Mouse (Mus musculus): ENCODE data around the gene Creb5. TPM values are rescaled to one million over a fixed set of nuclear protein-coding genes. Genes with fewer than 3 reads are reported as not detected.

Creb5 gene
- total and polyA plus RNA-seq, 2 experiments from 2014 or later, result 3.1 to 4.4 TPM

DNA sequence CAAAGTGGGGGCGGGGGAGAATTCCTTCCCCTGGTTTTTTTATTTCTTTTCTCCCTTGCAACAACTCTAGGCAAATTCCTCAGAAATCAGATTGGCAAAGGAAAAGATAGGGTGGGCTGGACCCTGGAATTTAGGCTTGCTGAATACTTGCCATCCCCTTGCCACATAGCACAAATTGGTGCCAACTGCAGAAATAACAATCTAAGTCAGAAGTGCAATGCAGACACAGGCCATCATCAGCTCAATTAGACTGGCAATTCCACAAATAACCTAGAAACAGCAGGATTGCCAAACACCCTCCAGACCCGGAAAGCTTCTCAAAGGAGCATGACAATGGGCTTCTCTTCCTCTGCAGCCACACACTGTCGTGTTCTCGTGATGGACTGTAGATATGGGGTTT is 15.4 kb upstream of the Creb5 start:
- no peak overlapping the region for H3K27ac ChIP-seq
- no peaks in the 10 kb centered on the region for H3K36me3 ChIP-seq (ENCODE audit: insufficient read depth, low read length)
- H3K9me3 ChIP-seq (ENCODE audit: low read length), result no peaks in the 10 kb centered on the region
- no peak for ATAC-seq
- 47% methylated on average over 4 of the region's 4 CpGs for WGBS
- DNase-seq (ENCODE audit: low spot score), result no peak
- H3K27me3 ChIP-seq (ENCODE audit: insufficient read depth, low read length), result no peaks in the 10 kb centered on the region
- no peak overlapping the region for H3K9ac ChIP-seq (replicated peaks; ENCODE audit: low read length)
- 0 out of 2 replicates have a peak, but pooled peaks cover 5% of the 10 kb centered on the region for H3K4me1 ChIP-seq (ENCODE audit: insufficient read depth, low read length)
- H3K4me3 ChIP-seq (ENCODE audit: low read length), result no peak overlapping the region
- no peak for TF ChIP-seq CTCF (IDR thresholded peaks at IDR 0.05; ENCODE audit: low read depth)
- H3K4me2 ChIP-seq (ENCODE audit: low read depth, low read length), result no peak overlapping the region

DNA sequence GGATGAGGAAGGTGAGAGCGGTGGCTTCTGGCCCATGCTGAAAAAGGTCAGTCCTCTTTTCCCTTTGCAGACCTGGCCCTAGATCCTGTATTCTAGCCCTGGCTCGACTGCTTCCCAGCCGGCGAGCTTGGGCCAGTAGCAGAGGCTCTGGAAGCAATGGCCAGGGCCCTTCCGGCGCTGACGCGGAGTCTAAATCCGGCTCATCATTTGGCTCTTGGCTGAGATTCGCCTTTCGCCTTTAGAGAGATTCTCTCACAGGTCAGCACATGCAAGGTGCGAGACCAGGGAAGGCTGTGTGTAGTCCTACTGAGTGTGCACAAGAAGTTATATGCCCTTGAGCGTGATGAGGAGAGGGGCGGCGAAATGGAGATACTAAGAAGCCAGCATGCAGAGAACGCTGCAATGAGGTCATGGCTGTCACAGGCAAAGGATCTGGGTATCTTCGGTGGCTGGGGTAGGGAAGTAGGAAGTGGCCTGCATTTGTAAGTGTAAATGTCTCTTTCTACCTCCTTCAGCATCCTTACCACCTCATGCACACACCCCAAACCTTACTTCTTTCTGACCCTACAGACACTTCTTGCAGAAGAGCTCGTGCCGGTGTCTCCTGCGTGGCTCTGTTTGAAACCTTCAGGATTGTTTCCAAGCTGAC is 557 bp upstream of the Creb5 start:
- H3K9ac ChIP-seq (replicated peaks; ENCODE audit: low read length), result no peak overlapping the region; the same call in 1 of the 2 replicates
- H3K4me3 ChIP-seq (ENCODE audit: low read length), result peak overlapping the region; percentile 51
- DNase-seq (ENCODE audit: low spot score) (peak; percentile 26), ATAC-seq (peak; percentile 67)
- H3K4me1 ChIP-seq (ENCODE audit: insufficient read depth, low read length), result peaks cover 5% of the 10 kb centered on the region; the same call in 1 of the 2 replicates
- no peak overlapping the region for H3K27ac ChIP-seq
- no peaks in the 10 kb centered on the region for H3K9me3 ChIP-seq (ENCODE audit: low read length)
- 12% methylated on average over 17 of the region's 20 CpGs for WGBS
- peaks cover 48% of the 10 kb centered on the region for H3K27me3 ChIP-seq (ENCODE audit: insufficient read depth, low read length)
- H3K4me2 ChIP-seq (ENCODE audit: low read depth, low read length), result peak overlapping the region; percentile 100
- H3K36me3 ChIP-seq (ENCODE audit: insufficient read depth, low read length), result no peaks in the 10 kb centered on the region
- TF ChIP-seq CTCF (IDR thresholded peaks at IDR 0.05; ENCODE audit: low read depth), result no peak

DNA sequence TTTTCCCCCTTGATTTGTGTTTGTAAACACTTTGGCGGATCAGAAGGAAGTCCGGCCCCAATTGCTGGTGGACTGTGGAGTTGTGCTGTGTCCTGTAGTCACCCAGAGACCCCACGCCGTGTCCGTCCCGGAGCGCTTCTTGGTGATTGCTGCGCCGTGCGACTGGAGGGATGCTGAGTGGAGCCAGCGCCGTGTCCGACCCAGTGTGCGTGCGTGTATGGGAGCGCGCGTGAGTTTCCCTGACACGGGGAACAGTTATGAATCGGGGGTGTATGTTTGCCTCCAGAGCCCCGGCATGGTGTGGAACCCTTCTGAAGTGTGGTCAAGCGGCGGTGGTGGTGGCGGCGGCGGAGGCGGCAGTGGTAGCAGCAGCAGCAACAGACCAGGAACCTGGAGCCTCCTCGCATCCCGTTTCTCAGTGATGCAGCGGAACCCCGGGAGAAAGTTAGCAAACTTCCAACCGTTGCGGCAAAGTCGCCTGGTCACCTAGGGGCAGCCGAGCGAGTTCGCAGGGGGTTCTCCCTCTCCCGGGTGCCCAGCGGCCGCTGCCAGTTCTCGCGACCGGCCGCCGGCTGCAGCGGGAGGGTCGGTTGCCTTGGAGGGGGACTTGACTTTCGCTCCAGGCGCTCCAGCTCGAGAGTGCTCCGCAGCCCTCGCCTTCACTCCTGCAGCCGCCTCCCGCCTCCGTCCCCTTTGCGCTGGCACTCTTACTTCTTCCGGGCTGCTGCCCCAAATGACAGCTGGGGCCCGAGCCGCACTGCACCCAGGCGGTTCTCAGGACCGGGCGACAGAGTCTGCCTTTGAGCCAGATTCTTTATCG is 702 bp downstream of the Creb5 start:
- Histone ChIP-seq H3K4me3 (ENCODE audit: low read length) (peak overlapping the region; percentile 51), H3K9ac (replicated peaks; ENCODE audit: low read length) (peak overlapping the region; percentile 28), H3K36me3 (ENCODE audit: insufficient read depth, low read length) (no peaks in the 10 kb centered on the region), H3K4me1 (ENCODE audit: insufficient read depth, low read length) (peaks cover 5% of the 10 kb centered on the region; the same call in 1 of the 2 replicates), H3K27me3 (ENCODE audit: insufficient read depth, low read length) (peaks cover 51% of the 10 kb centered on the region), H3K27ac (no peak overlapping the region), H3K4me2 (ENCODE audit: low read depth, low read length) (peak overlapping the region; percentile 100), H3K9me3 (ENCODE audit: low read length) (no peaks in the 10 kb centered on the region)
- WGBS, result under 1% methylated on average over 63 of the region's 63 CpGs
- peak; percentile 61 for ATAC-seq
- DNase-seq (ENCODE audit: low spot score), result peak; percentile 45
- no peak for TF ChIP-seq CTCF (IDR thresholded peaks at IDR 0.05; ENCODE audit: low read depth)

DNA sequence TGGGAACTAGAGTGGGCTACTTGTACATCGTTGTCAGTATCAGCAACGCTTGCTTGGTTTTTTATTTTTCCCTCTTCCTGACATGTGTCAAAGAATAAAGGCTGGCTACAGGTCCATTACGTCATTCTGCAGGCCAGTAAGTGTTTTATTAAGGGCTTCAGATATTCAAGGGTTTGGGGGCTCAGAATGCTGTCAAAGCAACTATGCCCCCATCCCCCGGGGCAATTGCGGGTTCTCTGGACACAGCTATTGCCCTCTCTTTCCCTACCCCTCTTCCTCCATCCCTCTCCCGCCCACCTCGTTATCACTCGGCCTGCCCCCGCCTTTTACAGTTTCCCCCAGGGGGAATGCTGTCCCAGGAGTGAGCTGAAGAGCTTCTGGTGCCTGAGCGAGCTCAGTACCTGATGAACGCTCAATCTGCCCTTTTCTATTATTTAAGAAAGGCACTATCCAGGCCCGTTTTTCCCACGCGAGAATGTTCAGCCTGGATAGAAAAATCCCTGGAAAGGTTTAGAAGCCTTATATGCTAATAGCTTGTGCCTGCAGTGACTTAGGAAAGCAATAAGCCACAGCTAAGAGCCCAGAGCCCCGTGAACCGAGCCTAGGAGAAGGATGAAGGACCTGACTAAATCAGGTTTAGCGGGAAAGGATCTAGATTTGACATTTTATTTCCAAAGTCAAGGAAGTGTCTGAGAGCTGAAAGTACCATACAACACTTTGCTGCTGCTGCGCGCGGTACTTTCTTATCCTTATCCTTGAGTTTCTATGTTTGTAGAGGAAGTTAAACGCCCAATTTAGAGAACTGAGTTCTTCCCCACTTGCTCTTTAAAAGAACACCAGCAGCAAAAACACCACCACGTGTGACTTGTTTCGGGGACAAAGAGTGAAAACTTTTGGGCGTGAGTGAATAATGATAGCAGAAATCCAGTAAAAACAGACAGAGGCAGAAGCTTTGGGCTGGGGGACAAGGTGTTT is 1.8 kb downstream of the Creb5 start:
- Histone ChIP-seq H3K4me2 (ENCODE audit: low read depth, low read length) (peak overlapping the region; percentile 100), H3K9me3 (ENCODE audit: low read length) (no peaks in the 10 kb centered on the region), H3K9ac (replicated peaks; ENCODE audit: low read length) (no peak overlapping the region), H3K4me3 (ENCODE audit: low read length) (peak overlapping the region; percentile 51), H3K27ac (no peak overlapping the region), H3K36me3 (ENCODE audit: insufficient read depth, low read length) (no peaks in the 10 kb centered on the region), H3K4me1 (ENCODE audit: insufficient read depth, low read length) (peaks cover 5% of the 10 kb centered on the region; the same call in 1 of the 2 replicates), H3K27me3 (ENCODE audit: insufficient read depth, low read length) (peaks cover 54% of the 10 kb centered on the region)
- no peak for ATAC-seq
- no peak for TF ChIP-seq CTCF (IDR thresholded peaks at IDR 0.05; ENCODE audit: low read depth)
- DNase-seq (ENCODE audit: low spot score), result no peak
- 5% methylated on average over 24 of the region's 24 CpGs for WGBS

DNA sequence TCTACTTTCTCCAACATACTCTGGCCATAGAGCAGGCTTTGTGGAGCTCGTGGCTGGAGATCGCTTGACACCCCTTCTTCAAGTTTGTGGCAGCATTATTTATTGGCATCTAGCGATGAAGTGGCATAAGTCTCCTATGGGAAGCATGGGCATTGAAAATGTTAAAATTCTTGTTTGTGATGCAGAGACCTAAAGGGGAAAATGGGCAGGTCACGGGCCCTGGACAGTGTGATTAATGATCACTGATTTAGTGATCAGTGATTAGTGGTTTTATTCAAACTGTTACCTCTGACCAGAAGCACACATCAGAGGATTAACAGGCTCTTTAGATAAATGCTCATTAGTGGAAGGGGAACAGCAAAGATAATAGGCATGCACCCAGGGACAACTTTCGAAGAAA is 2.6 kb downstream of the Creb5 start:
- H3K27ac ChIP-seq, result no peak overlapping the region
- ATAC-seq (no peak), DNase-seq (ENCODE audit: low spot score) (no peak)
- H3K27me3 ChIP-seq (ENCODE audit: insufficient read depth, low read length), result peaks cover 50% of the 10 kb centered on the region
- H3K4me2 ChIP-seq (ENCODE audit: low read depth, low read length), result no peak overlapping the region
- no peak overlapping the region for H3K4me3 ChIP-seq (ENCODE audit: low read length)
- no peaks in the 10 kb centered on the region for H3K36me3 ChIP-seq (ENCODE audit: insufficient read depth, low read length)
- 27% methylated on average over 5 of the region's 5 CpGs for WGBS
- H3K9ac ChIP-seq (replicated peaks; ENCODE audit: low read length), result no peak overlapping the region
- no peaks in the 10 kb centered on the region for H3K9me3 ChIP-seq (ENCODE audit: low read length)
- TF ChIP-seq CTCF (IDR thresholded peaks at IDR 0.05; ENCODE audit: low read depth), result no peak
- peaks cover 5% of the 10 kb centered on the region; the same call in 1 of the 2 replicates for H3K4me1 ChIP-seq (ENCODE audit: insufficient read depth, low read length)

Data from hindbrain, postnatal 0 days (tissue).